Mouse (Mus musculus) stomach, embryonic 14.5 days (tissue): ENCODE data around the gene Tectb. TPM values are rescaled to one million over a fixed set of nuclear protein-coding genes. Genes with fewer than 3 reads are reported as not detected.
A peak's percentile ranks its signal among the peaks of the same experiment; 100 is the strongest.

Source experiments
- ATAC-seq: fragments of 200-750 bp; cut with Nextera tagmentation; 2 replicates; pipeline ENCODE4 v1.8.0; 2017; ENCODE audit warnings: low read depth, moderate TSS enrichment; ENCODE audit not compliant: insufficient number of reproducible peaks, insufficient read depth, low FRiP score
- H3K27ac ChIP-seq: fragments of 300-500 bp; sonication (generic); 2 replicates; pipeline ENCODE4 v1.5.1; 2014; ENCODE audit warnings: mild to moderate bottlenecking, low read length, moderate library complexity, mixed read lengths
- H3K27me3 ChIP-seq: fragments of 300-500 bp; sonication (generic); 2 replicates; pipeline ENCODE4 v1.6.1; 2014; ENCODE audit warnings: low read length, control low read depth, mixed read lengths; ENCODE audit not compliant: control insufficient read depth, insufficient read depth
- H3K36me3 ChIP-seq: fragments of 300-500 bp; sonication (generic); 2 replicates; pipeline ENCODE4 v1.6.1; 2014; ENCODE audit warnings: mild to moderate bottlenecking, control low read depth, low read length, moderate library complexity, mixed read lengths; ENCODE audit not compliant: control insufficient read depth, insufficient read depth
- H3K4me1 ChIP-seq: fragments of 300-500 bp; sonication (generic); 2 replicates; pipeline ENCODE4 v1.6.1; 2014; ENCODE audit warnings: low read length, control low read depth, mixed read lengths; ENCODE audit not compliant: control insufficient read depth, insufficient read depth
- H3K4me2 ChIP-seq: fragments of 300-500 bp; sonication (generic); replicated peaks from 2 replicates; pipeline ENCODE4 v1.6.1; 2014; ENCODE audit warnings: low read depth, low read length, control low read depth
- H3K4me3 ChIP-seq: fragments of 300-500 bp; sonication (generic); 2 replicates; pipeline ENCODE4 v1.5.1; 2014; ENCODE audit warnings: low read depth, low read length, control low read depth
- H3K9ac ChIP-seq: fragments of 300-500 bp; sonication (generic); replicated peaks from 2 replicates; pipeline ENCODE4 v1.6.1; 2014; ENCODE audit warnings: low read depth, mild to moderate bottlenecking, control low read depth, low read length, moderate library complexity, mixed read lengths
- H3K9me3 ChIP-seq: fragments of 300-500 bp; sonication (generic); 2 replicates; pipeline ENCODE4 v1.6.1; 2016; ENCODE audit warnings: low read depth, low read length, control low read depth; ENCODE audit not compliant: control insufficient read depth
- WGBS: fragments of 180-500 bp; shearing (Covaris S2); extraction: QIAGEN DNeasy Blood & Tissue Kit; methylation state at CpG from one replicate; pipeline ENCODE4 v1.1.7; 2014; 5-methylcytosine and 5-hydroxymethylcytosine counted together
- polyA plus RNA-seq: library from polyadenylated mRNA; unstranded; fragments of >200 nt; fragmentation: Nextera tagmentation; extraction: Ambion mirVana; gene quantifications from 2 replicates; pipeline ENCODE4 v1.2.1, GENCODE M21; 2014

The Tectb gene
- polyA plus RNA-seq, 1 experiment from 2014 or later = 0.12 TPM

GRCm38 (mm10) chr19:55191596-55191995 lies 11.1 kb downstream of the Tectb start:
- Histone ChIP-seq H3K36me3 (no peaks in the 10 kb centered on the region), H3K4me3 (no peak overlapping the region), H3K27me3 (no peaks in the 10 kb centered on the region), H3K27ac (no peak overlapping the region; the same call in 1 of the 2 replicates), H3K9me3 (no peaks in the 10 kb centered on the region), H3K9ac (no peak overlapping the region), H3K4me2 (no peak overlapping the region), H3K4me1 (peaks cover 14% of the 10 kb centered on the region)
- no peak for ATAC-seq
- WGBS = 78% methylated on average over 2 of the region's 2 CpGs

GRCm38 (mm10) chr19:55192254-55192945 lies 11.9 kb downstream of the Tectb start:
- Histone ChIP-seq H3K4me3 (no peak overlapping the region), H3K4me1 (peaks cover 14% of the 10 kb centered on the region), H3K4me2 (no peak overlapping the region), H3K9ac (no peak overlapping the region), H3K36me3 (no peaks in the 10 kb centered on the region), H3K27ac (no peak overlapping the region; the same call in 1 of the 2 replicates), H3K9me3 (no peaks in the 10 kb centered on the region), H3K27me3 (no peaks in the 10 kb centered on the region)
- WGBS = 73% methylated on average over 21 of the region's 21 CpGs
- peak; percentile 67; the same call in 1 of the 2 replicates for ATAC-seq

- no peaks in the 10 kb centered on the region for H3K9me3 ChIP-seq
- H3K4me2 ChIP-seq = no peak overlapping the region
- H3K27ac ChIP-seq = peak overlapping the region; percentile 12; the same call in 1 of the 2 replicates
- H3K4me1 ChIP-seq = peaks cover 14% of the 10 kb centered on the region
- H3K4me3 ChIP-seq = no peak overlapping the region
- no peaks in the 10 kb centered on the region for H3K27me3 ChIP-seq
- ATAC-seq = peak; percentile 7; the same call in 1 of the 2 replicates
- no peaks in the 10 kb centered on the region for H3K36me3 ChIP-seq
- H3K9ac ChIP-seq = no peak overlapping the region
- 63% methylated on average over 11 of the region's 11 CpGs for WGBS
Observed at GRCm38 (mm10) chr19:55193717-55194394, 13.3 kb downstream of the Tectb start.

GRCm38 (mm10) chr19:55194520-55195170 lies 14.1 kb downstream of the Tectb start:
- 45% methylated on average over 7 of the region's 7 CpGs for WGBS
- Histone ChIP-seq H3K27me3 (no peaks in the 10 kb centered on the region), H3K9ac (no peak overlapping the region), H3K4me1 (peaks cover 14% of the 10 kb centered on the region), H3K4me3 (no peak overlapping the region), H3K27ac (peak overlapping the region; percentile 12; the same call in 1 of the 2 replicates), H3K9me3 (no peaks in the 10 kb centered on the region), H3K36me3 (no peaks in the 10 kb centered on the region), H3K4me2 (no peak overlapping the region)
- ATAC-seq = peak; percentile 74; the same call in 1 of the 2 replicates

GRCm38 (mm10) chr19:55195574-55195973 lies 15.0 kb downstream of the Tectb start:
- no peak for ATAC-seq
- H3K4me2 ChIP-seq = no peak overlapping the region
- H3K9ac ChIP-seq = no peak overlapping the region
- no peak overlapping the region for H3K4me3 ChIP-seq
- H3K36me3 ChIP-seq = no peaks in the 10 kb centered on the region
- WGBS = 79% methylated on average over 3 of the region's 3 CpGs
- peaks cover 14% of the 10 kb centered on the region for H3K4me1 ChIP-seq
- H3K27me3 ChIP-seq = no peaks in the 10 kb centered on the region
- no peaks in the 10 kb centered on the region for H3K9me3 ChIP-seq
- no peak overlapping the region for H3K27ac ChIP-seq

GRCm38 (mm10) chr19:55198303-55198702 lies 17.8 kb downstream of the Tectb start:
- Histone ChIP-seq H3K4me1 (peaks cover 14% of the 10 kb centered on the region), H3K4me3 (no peak overlapping the region), H3K4me2 (no peak overlapping the region), H3K27me3 (no peaks in the 10 kb centered on the region), H3K36me3 (no peaks in the 10 kb centered on the region), H3K9ac (no peak overlapping the region), H3K27ac (no peak overlapping the region), H3K9me3 (no peaks in the 10 kb centered on the region)
- 33% methylated on average over 5 of the region's 5 CpGs for WGBS
- ATAC-seq = 0 out of 2 replicates have a peak, but pooled peaks have one; percentile 34

- H3K27me3 ChIP-seq = no peaks in the 10 kb centered on the region
- WGBS = 38% methylated on average over 8 of the region's 8 CpGs
- no peak overlapping the region for H3K4me3 ChIP-seq
- H3K4me2 ChIP-seq = no peak overlapping the region
- H3K27ac ChIP-seq = no peak overlapping the region
- no peaks in the 10 kb centered on the region for H3K36me3 ChIP-seq
- no peak overlapping the region for H3K9ac ChIP-seq
- ATAC-seq = no peak
- no peaks in the 10 kb centered on the region for H3K9me3 ChIP-seq
- no peaks in the 10 kb centered on the region for H3K4me1 ChIP-seq
Observed at GRCm38 (mm10) chr19:55206482-55207138, 26.1 kb downstream of the Tectb start.

- H3K9ac ChIP-seq = no peak overlapping the region
- H3K4me3 ChIP-seq = no peak overlapping the region
- no peaks in the 10 kb centered on the region for H3K4me1 ChIP-seq
- H3K27me3 ChIP-seq = no peaks in the 10 kb centered on the region
- no peaks in the 10 kb centered on the region for H3K9me3 ChIP-seq
- no peak overlapping the region for H3K4me2 ChIP-seq
- WGBS = 56% methylated on average over 6 of the region's 6 CpGs
- ATAC-seq = no peak
- H3K36me3 ChIP-seq = no peaks in the 10 kb centered on the region
- H3K27ac ChIP-seq = no peak overlapping the region
Observed at GRCm38 (mm10) chr19:55207205-55207604, 26.7 kb downstream of the Tectb start.
